Mouse (Mus musculus): ENCODE data around the gene Rassf8. TPM values are rescaled to one million over a fixed set of nuclear protein-coding genes. Genes with fewer than 3 reads are reported as not detected.

Gene Rassf8
- polyA plus RNA-seq, 1 experiment = 2.8 TPM

Other genes starting within 250 kb of the Rassf8 start
- gene Lmntd1, start 132.4 kb upstream of the Rassf8 start, polyA plus RNA-seq (2012; rRNA removed) = 0.14 TPM in 1 of 2 replicates, not detected in the other
- not detected in 2 replicates for gene Tuba3b, start 131.0 kb upstream of the Rassf8 start, polyA plus RNA-seq (2012; rRNA removed)
- 0.90 and 1.5 TPM in 2 replicates for gene Bhlhe41, start 118.8 kb downstream of the Rassf8 start, polyA plus RNA-seq (2012; rRNA removed)
- 3.6 and 3.7 TPM in 2 replicates for gene Sspn, start 184.9 kb downstream of the Rassf8 start, polyA plus RNA-seq (2012; rRNA removed)